Mouse (Mus musculus) Patski (cell line): ENCODE measurements at regions not wholly inside any gene's neighbourhood (a gene's known extent, or its start where the extent isn't known, plus 50 kb on each side); places are given as distances from the start of the nearest gene placed in this dataset.
"Not testable (repeated sequence)": the region's sequence is repeated elsewhere in the genome, so short reads cannot be mapped to it uniquely, and the experiment has no call there.

ENCODE experiments used
- ATAC-seq: fragments of 100-300 bp; one replicate; pipeline ENCODE4 v1.8.0; 2021
- CTCF ChIA-PET: fragments of 350-600 bp; sonication (Branson Sonifier 250); formaldehyde crosslinking; loops from one replicate; lab custom pipeline; 2022; ENCODE audit warnings: inconsistent platforms; lab: Charles Lee
- POLR2A ChIA-PET: fragments of 350-600 bp; sonication (Branson Sonifier 250); formaldehyde crosslinking; loops from one replicate; lab custom pipeline; 2022; ENCODE audit warnings: antibody characterized with exemption, inconsistent platforms; lab: Charles Lee
- DNase-seq: peaks from one replicate; pipeline ENCODE4 v3.0.0-alpha.2; 2011; ENCODE audit warnings: low read depth, low spot score
- H3K27me3 ChIP-seq: fragments of 371-371 bp; one replicate; pipeline ENCODE4 v1.5.1; 2021
- CTCF ChIP-seq: fragments of 100-300 bp; IDR thresholded peaks from one replicate; pipeline ENCODE4 v1.5.1; 2021
- in situ Hi-C: fragments of 300-500 bp; cut with MboI; formaldehyde crosslinking; loops from 3 replicates; pipeline ENCODE4 v1.11.1; 2018; ENCODE audit warnings: low pct_unique_long_range_greater_than_20kb, mixed read lengths

DNA sequence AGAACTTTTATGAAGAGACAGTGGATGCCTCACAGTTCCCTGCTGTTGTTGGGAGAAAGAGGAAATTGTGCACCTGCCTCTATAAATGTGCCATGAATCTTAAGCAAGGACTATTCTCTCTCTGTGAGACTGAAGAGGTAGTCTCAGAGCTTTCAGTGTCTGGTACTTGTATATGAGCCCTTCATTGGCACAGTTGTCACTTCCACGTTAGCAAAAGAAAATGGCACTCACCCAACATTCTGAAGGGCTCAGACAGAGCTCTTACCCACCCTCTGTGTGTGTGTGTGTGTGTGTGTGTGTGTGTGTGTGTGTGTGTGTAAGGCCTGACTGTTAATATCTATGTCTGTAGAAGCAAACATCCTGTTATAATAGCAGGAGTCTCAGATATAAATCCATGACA lies 75.6 kb upstream of the Lhfpl3 start:
- in situ Hi-C loops = no loop called here
- ATAC-seq = no peak
- H3K27me3 ChIP-seq = peaks cover 16% of the 10 kb centered on the region
- CTCF ChIA-PET = no interaction called here
- POLR2A ChIA-PET = no interaction called here
- no peak for TF ChIP-seq CTCF
- no peak for DNase-seq

DNA sequence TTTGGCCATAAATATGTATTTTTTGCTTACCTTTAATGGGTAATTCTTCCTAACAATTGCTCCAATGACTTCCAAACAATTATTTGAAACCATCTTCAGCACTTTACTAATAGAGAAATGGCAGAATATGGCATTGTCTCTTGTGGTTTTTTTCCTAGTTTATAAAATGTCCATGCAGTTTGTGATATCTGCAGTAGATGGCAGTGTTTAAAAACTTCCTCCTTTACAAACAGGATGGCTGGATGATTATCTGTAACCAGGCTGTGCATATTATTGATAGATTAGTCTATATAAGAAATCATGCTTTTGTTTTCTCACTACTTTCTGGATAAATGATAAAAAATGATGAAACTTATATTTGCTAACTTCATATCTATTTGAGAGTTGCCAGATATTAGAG lies 91.0 kb upstream of the Orc5 start:
- DNase-seq = no peak
- H3K27me3 ChIP-seq = peaks cover 3% of the 10 kb centered on the region
- in situ Hi-C loops = loop anchor here (10.0 kb wide), 1 partner anchor 644 kb away; no protein-coding TSS in a partner anchor
- ChIA-PET POLR2A (no interaction called here), CTCF (no interaction called here)
- peak; percentile 32 for TF ChIP-seq CTCF
- no peak for ATAC-seq

DNA sequence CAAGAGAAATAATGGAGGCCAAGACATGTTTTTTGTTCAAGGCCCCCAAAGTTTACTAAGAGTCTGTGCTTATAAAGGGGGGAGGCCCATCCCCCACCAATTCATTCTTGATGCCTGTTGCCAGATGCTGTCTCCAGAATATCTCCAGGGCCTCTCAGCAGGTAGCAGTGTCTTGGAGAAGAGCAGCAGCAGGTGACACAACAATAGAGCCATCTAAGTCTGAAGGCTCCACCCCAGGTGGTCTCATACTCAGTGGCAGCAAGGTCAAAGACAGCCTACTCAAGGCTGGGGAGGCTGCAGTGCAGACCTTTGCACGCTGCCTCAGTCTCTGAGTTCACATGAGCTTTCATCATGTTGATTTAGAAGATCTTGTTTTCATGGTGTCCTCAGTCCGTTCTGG lies 66.8 kb upstream of the Orc5 start:
- in situ Hi-C loops, CTCF ChIA-PET, POLR2A ChIA-PET, DNase-seq, ATAC-seq, H3K27me3 ChIP-seq: not testable (repeated sequence)
